Mouse (Mus musculus): ENCODE measurements around the gene Cyp2d11. TPM values are rescaled to one million over a fixed set of nuclear protein-coding genes. Genes with fewer than 3 reads are reported as not detected.

Gene Cyp2d11
- polyA plus RNA-seq, 1 experiment from 2014 or later: not detected

GRCm38 (mm10) chr15:82343368-82344287 is 50.2 kb downstream of the Cyp2d11 start:
- Histone ChIP-seq H3K27ac (0 out of 2 replicates have a peak overlapping the region, but pooled peaks have one; percentile 20), H3K27me3 (ENCODE audit: low read depth, poor library complexity, severe bottlenecking) (peaks cover 26% of the 10 kb centered on the region), H3K9me3 (replicated peaks) (no peaks in the 10 kb centered on the region), H3K4me3 (no peak overlapping the region), H3K36me3 (peaks cover 13% of the 10 kb centered on the region), H3K4me1 (peaks cover 31% of the 10 kb centered on the region)
- DNase-seq (ENCODE audit: low spot score): no peak
- WGBS: 91% methylated on average over 27 of the region's 27 CpGs

DNA sequence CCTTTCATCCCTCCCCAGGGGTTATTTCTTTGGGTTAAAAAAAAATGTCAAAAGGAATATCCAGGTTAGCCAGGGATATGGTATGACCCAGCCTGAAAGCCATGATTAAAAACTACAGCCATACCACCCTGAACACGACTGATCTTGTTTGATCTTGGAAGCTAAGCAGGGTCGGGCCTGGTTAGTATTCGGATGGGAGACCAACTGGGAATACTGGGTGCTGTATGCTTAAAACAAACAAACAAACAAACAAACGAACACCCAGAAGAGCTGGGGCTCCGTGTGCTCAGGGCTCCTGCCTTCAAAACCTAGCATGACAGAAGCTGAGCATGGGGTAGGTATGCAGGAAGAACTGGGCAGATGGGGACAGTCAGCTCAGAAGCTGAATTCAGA is 51.3 kb downstream of the Cyp2d11 start:
- no peaks in the 10 kb centered on the region for H3K9me3 ChIP-seq (replicated peaks)
- H3K4me3 ChIP-seq: no peak overlapping the region
- WGBS: 76% methylated on average over 5 of the region's 5 CpGs
- peaks cover 42% of the 10 kb centered on the region for H3K4me1 ChIP-seq
- peaks cover 26% of the 10 kb centered on the region for H3K27me3 ChIP-seq (ENCODE audit: low read depth, poor library complexity, severe bottlenecking)
- H3K36me3 ChIP-seq: peaks cover 2% of the 10 kb centered on the region; the same call in 1 of the 2 replicates
- no peak for DNase-seq (ENCODE audit: low spot score)
- H3K27ac ChIP-seq: 0 out of 2 replicates have a peak overlapping the region, but pooled peaks have one; percentile 90

- Histone ChIP-seq H3K9me3 (replicated peaks) (no peaks in the 10 kb centered on the region), H3K4me3 (peak overlapping the region; percentile 58), H3K36me3 (no peaks in the 10 kb centered on the region), H3K27ac (peak overlapping the region; percentile 90), H3K4me1 (peaks cover 45% of the 10 kb centered on the region), H3K27me3 (ENCODE audit: low read depth, poor library complexity, severe bottlenecking) (peaks cover 26% of the 10 kb centered on the region)
- no peak for DNase-seq (ENCODE audit: low spot score)
- 66% methylated on average over 15 of the region's 15 CpGs for WGBS
These were observed 51.9 kb downstream of the Cyp2d11 start for GRCm38 (mm10) chr15:82341675-82342542.

GRCm38 (mm10) chr15:82341036-82341501 is 52.8 kb downstream of the Cyp2d11 start:
- no peaks in the 10 kb centered on the region for H3K9me3 ChIP-seq (replicated peaks)
- 2% methylated on average over 40 of the region's 40 CpGs for WGBS
- H3K4me1 ChIP-seq: peaks cover 47% of the 10 kb centered on the region
- H3K27me3 ChIP-seq (ENCODE audit: low read depth, poor library complexity, severe bottlenecking): peaks cover 26% of the 10 kb centered on the region
- H3K27ac ChIP-seq: peak overlapping the region; percentile 90
- H3K4me3 ChIP-seq: peak overlapping the region; percentile 58
- H3K36me3 ChIP-seq: peaks cover 6% of the 10 kb centered on the region
- DNase-seq (ENCODE audit: low spot score): peak; percentile 65

DNA sequence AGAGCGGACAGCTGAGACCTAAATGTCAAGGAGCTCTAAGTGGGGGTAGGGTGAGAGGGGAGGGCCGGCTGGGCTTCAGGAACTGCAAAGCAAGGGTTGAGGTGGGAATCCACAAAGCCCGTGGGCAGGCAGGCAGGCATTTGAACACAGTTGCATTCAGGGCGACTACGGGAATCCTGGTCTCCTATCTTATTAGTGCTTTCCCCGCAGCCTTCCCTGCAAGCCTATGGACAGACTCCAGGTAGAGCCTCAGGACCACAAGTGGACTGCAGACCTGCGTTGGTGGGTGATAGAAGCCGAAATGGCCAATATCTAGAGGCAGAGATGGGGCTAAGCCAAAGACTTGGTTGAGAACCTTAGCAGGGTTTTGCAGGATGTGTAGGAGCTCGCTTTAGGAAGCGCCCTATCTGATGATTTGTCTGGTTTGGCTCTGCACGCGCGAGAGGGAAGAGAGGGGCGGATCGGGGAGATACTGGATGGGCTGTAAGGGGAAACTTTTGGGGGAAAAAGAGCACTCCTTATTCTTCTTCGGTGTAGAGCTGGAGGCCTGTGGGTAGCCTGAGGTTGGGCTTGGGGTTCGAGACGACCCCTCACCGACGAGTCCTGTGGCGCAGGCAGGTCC is 53.3 kb downstream of the Cyp2d11 start:
- 35% methylated on average over 21 of the region's 21 CpGs for WGBS

DNA sequence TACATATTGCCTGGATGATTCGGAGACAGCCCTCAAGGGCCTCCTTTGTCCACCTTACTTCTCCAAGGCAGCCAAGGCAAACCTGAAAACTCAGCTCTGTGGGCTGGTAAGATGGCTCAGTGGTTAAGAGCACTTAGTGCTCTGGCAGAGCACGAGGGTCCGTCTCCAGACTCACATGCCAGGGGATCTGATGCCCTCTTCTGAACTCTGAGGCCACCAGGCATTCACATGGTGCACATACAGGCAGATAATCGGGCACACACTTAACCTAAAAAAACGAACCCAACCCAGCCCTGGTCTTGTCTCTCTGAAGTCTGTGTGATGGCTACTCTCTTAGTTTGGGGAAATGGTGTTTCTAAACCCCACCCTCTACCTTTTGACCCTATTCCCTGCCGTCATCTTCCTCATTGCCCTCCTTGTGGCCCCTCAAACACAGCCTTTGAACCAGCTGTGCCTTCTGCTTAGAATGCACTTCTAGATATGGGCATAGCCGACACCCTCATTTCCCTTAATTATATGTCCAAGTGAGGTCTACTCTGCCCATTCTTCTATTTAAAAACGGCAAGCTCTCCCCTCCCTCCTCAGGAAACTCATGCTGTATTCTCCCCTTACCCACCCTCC is 54.1 kb downstream of the Cyp2d11 start:
- peaks cover 19% of the 10 kb centered on the region for H3K36me3 ChIP-seq
- DNase-seq (ENCODE audit: low spot score): no peak
- no peaks in the 10 kb centered on the region for H3K9me3 ChIP-seq (replicated peaks)
- H3K4me3 ChIP-seq: no peak overlapping the region
- 71% methylated on average over 8 of the region's 8 CpGs for WGBS
- H3K4me1 ChIP-seq: peaks cover 54% of the 10 kb centered on the region
- H3K27ac ChIP-seq: no peak overlapping the region
- H3K27me3 ChIP-seq (ENCODE audit: low read depth, poor library complexity, severe bottlenecking): peaks cover 26% of the 10 kb centered on the region

More for the DNA sequence above, 53.3 kb downstream of the Cyp2d11 start:
- Histone ChIP-seq H3K9me3 (replicated peaks) (no peaks in the 10 kb centered on the region), H3K4me3 (peak overlapping the region; percentile 58), H3K4me1 (peaks cover 53% of the 10 kb centered on the region), H3K27me3 (ENCODE audit: low read depth, poor library complexity, severe bottlenecking) (peaks cover 26% of the 10 kb centered on the region), H3K36me3 (peaks cover 12% of the 10 kb centered on the region), H3K27ac (peak overlapping the region; percentile 90)
- DNase-seq (ENCODE audit: low spot score): no peak

Small RNA genes within 50 kb of the gene (microRNA-seq; reads per million reads assigned to microRNA genes)
- gene Gm25990 (not detected), gene Gm27331 (not detected), gene Mir7684 (not detected)

Other genes with a start within 250 kb of the Cyp2d11 start
- gene Srebf2, start 246.8 kb downstream of the Cyp2d11 start, polyA plus RNA-seq (2016; fragmentation: Nextera tagmentation; extraction: Ambion mirVana): 182 and 190 TPM in 2 replicates
- 0.15 TPM in 1 of 2 replicates, not detected in the other for gene Shisa8, start 181.2 kb downstream of the Cyp2d11 start, polyA plus RNA-seq (2016; fragmentation: Nextera tagmentation; extraction: Ambion mirVana)
- 0.15 and 0.33 TPM in 2 replicates for gene Tnfrsf13c, start 169.7 kb downstream of the Cyp2d11 start, polyA plus RNA-seq (2016; fragmentation: Nextera tagmentation; extraction: Ambion mirVana)
- gene Cenpm, start 149.3 kb downstream of the Cyp2d11 start, polyA plus RNA-seq (2016; fragmentation: Nextera tagmentation; extraction: Ambion mirVana): 83.9 and 86.0 TPM in 2 replicates
- not detected in 2 replicates for gene 1500009C09Rik, start 141.6 kb downstream of the Cyp2d11 start, polyA plus RNA-seq (2016; fragmentation: Nextera tagmentation; extraction: Ambion mirVana)
- 32.9 and 41.5 TPM in 2 replicates for gene Sept3, start 119.1 kb downstream of the Cyp2d11 start, polyA plus RNA-seq (2016; fragmentation: Nextera tagmentation; extraction: Ambion mirVana)
- 0.16 and 0.38 TPM in 2 replicates for gene Wbp2nl, start 95.1 kb downstream of the Cyp2d11 start, polyA plus RNA-seq (2016; fragmentation: Nextera tagmentation; extraction: Ambion mirVana)
- 19.0 and 29.2 TPM in 2 replicates for gene Naga, start 55.1 kb downstream of the Cyp2d11 start, polyA plus RNA-seq (2016; fragmentation: Nextera tagmentation; extraction: Ambion mirVana)
- 5.4 and 7.4 TPM in 2 replicates for gene Pheta2, start 55.1 kb downstream of the Cyp2d11 start, polyA plus RNA-seq (2016; fragmentation: Nextera tagmentation; extraction: Ambion mirVana)
- 211 and 212 TPM in 2 replicates for gene Smdt1, start 55.1 kb downstream of the Cyp2d11 start, polyA plus RNA-seq (2016; fragmentation: Nextera tagmentation; extraction: Ambion mirVana)
- 243 and 262 TPM in 2 replicates for gene Ndufa6, start 39.7 kb downstream of the Cyp2d11 start, polyA plus RNA-seq (2016; fragmentation: Nextera tagmentation; extraction: Ambion mirVana)
- 0.80 and 2.9 TPM in 2 replicates for gene Cyp2d22, start 13.8 kb downstream of the Cyp2d11 start, polyA plus RNA-seq (2016; fragmentation: Nextera tagmentation; extraction: Ambion mirVana)
- gene Cyp2d10, start 13.2 kb upstream of the Cyp2d11 start, polyA plus RNA-seq (2016; fragmentation: Nextera tagmentation; extraction: Ambion mirVana): not detected in 2 replicates
- gene Cyp2d9, start 39.4 kb upstream of the Cyp2d11 start, polyA plus RNA-seq (2016; fragmentation: Nextera tagmentation; extraction: Ambion mirVana): not detected in 2 replicates
- not detected in 2 replicates for gene Cyp2d12, start 161.1 kb upstream of the Cyp2d11 start, polyA plus RNA-seq (2016; fragmentation: Nextera tagmentation; extraction: Ambion mirVana)
- gene Cyp2d34, start 226.9 kb upstream of the Cyp2d11 start, polyA plus RNA-seq (2016; fragmentation: Nextera tagmentation; extraction: Ambion mirVana): not detected in 2 replicates